Mouse (Mus musculus): Measurements from ENCODE around the gene Map2k6. TPM values are rescaled to one million over a fixed set of nuclear protein-coding genes. Genes with fewer than 3 reads are reported as not detected.

The Map2k6 gene
- polyA plus RNA-seq, 1 experiment: 12.5 TPM

DNA sequence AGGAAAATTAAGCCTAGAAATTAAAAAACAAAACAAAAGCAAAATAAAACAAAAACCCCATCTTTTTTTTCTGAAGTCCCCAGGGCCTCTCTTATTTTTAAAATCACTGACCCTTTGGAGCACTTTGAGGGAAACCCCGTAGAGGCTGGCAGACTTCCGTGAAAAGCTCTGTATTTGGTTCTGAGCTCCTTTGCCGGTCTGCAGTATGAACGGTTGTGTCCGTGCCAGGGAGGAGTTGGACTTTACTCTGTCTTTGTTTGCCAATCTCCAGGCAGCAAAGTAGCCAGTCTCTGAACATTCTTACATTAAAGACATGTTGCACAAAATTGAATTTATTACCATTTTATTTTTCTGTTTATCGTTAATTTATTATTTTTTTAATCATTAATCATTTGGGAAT lies 45.7 kb downstream of the Map2k6 start:
- Histone ChIP-seq H3K27me3 (ENCODE audit: control insufficient read depth, insufficient read depth, low read length) (no peaks in the 10 kb centered on the region), H3K27ac (ENCODE audit: insufficient read depth, low read length) (no peak overlapping the region), H3K4me3 (replicated peaks; ENCODE audit: insufficient read depth, low read depth, low read length) (no peak overlapping the region), H3K4me1 (ENCODE audit: control insufficient read depth, insufficient read depth, low read length) (peaks cover 7% of the 10 kb centered on the region; the same call in 1 of the 2 replicates)
- DNase-seq: no peak
- 27% methylated on average over 6 of the region's 6 CpGs for WGBS
- TF ChIP-seq CTCF (IDR thresholded peaks at IDR 0.05; ENCODE audit: borderline replicate concordance, insufficient read depth, low read depth, low read length) (no peak), POLR2A (IDR thresholded peaks at IDR 0.05; ENCODE audit: borderline replicate concordance, insufficient read depth, low read length) (no peak)

DNA sequence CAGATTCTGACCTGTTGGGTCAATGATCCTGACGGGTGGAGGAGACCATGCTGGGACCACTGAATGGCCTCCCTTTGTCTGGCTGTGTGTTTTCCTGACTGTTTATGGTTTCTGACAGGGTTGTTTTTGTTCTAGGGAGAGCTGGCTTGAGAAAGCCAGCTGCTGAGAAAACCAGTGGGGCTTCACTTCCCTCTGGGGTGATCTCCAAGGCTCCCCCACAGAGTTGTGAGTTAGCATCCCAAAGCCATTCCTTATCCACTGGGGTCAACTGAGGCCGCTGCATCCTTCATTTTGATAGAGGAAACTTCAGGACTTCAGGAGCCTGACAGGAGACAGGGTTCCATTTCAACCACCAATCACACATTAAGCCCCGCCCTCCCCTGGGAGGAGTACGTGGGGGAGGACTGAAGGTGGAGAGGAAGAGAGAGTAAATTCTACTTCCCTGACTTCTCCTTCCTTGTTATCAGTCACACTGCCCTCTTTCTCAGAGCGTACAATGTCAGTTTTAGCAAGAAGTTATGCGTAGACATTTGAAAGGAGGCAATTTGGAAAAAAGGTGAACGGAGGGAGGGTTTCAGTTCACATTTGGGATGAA lies 49.3 kb downstream of the Map2k6 start:
- no peaks in the 10 kb centered on the region for H3K27me3 ChIP-seq (ENCODE audit: control insufficient read depth, insufficient read depth, low read length)
- peaks cover 7% of the 10 kb centered on the region; the same call in 1 of the 2 replicates for H3K4me1 ChIP-seq (ENCODE audit: control insufficient read depth, insufficient read depth, low read length)
- WGBS: 41% methylated on average over 7 of the region's 7 CpGs
- H3K4me3 ChIP-seq (replicated peaks; ENCODE audit: insufficient read depth, low read depth, low read length): peak overlapping the region; percentile 42
- TF ChIP-seq CTCF (IDR thresholded peaks at IDR 0.05; ENCODE audit: borderline replicate concordance, insufficient read depth, low read depth, low read length): no peak
- TF ChIP-seq POLR2A (IDR thresholded peaks at IDR 0.05; ENCODE audit: borderline replicate concordance, insufficient read depth, low read length): no peak
- peak in 1 of 2 experiments; percentile 33 for DNase-seq
- peak overlapping the region; percentile 60; the same call in 1 of the 2 replicates for H3K27ac ChIP-seq (ENCODE audit: insufficient read depth, low read length)

- no peak for TF ChIP-seq CTCF (IDR thresholded peaks at IDR 0.05; ENCODE audit: borderline replicate concordance, insufficient read depth, low read depth, low read length)
- no peak for TF ChIP-seq POLR2A (IDR thresholded peaks at IDR 0.05; ENCODE audit: borderline replicate concordance, insufficient read depth, low read length)
- H3K27ac ChIP-seq (ENCODE audit: insufficient read depth, low read length): peak overlapping the region; percentile 60; the same call in 1 of the 2 replicates
- WGBS: 7% methylated on average over 12 of the region's 12 CpGs
- peak; percentile 28 to 37 for DNase-seq
- no peaks in the 10 kb centered on the region for H3K27me3 ChIP-seq (ENCODE audit: control insufficient read depth, insufficient read depth, low read length)
- peaks cover 7% of the 10 kb centered on the region; the same call in 1 of the 2 replicates for H3K4me1 ChIP-seq (ENCODE audit: control insufficient read depth, insufficient read depth, low read length)
- peak overlapping the region; percentile 42 for H3K4me3 ChIP-seq (replicated peaks; ENCODE audit: insufficient read depth, low read depth, low read length)
These were observed 49.8 kb downstream of the Map2k6 start for GRCm38 (mm10) chr11:110448726-110449161.

GRCm38 (mm10) chr11:110449183-110449582 lies 50.3 kb downstream of the Map2k6 start:
- Histone ChIP-seq H3K27me3 (ENCODE audit: control insufficient read depth, insufficient read depth, low read length) (no peaks in the 10 kb centered on the region), H3K27ac (ENCODE audit: insufficient read depth, low read length) (no peak overlapping the region), H3K4me1 (ENCODE audit: control insufficient read depth, insufficient read depth, low read length) (peaks cover 7% of the 10 kb centered on the region; the same call in 1 of the 2 replicates), H3K4me3 (replicated peaks; ENCODE audit: insufficient read depth, low read depth, low read length) (peak overlapping the region; percentile 42)
- WGBS: 40% methylated on average over 11 of the region's 11 CpGs
- DNase-seq: no peak
- TF ChIP-seq POLR2A (IDR thresholded peaks at IDR 0.05; ENCODE audit: borderline replicate concordance, insufficient read depth, low read length) (no peak), CTCF (IDR thresholded peaks at IDR 0.05; ENCODE audit: borderline replicate concordance, insufficient read depth, low read depth, low read length) (no peak)

DNA sequence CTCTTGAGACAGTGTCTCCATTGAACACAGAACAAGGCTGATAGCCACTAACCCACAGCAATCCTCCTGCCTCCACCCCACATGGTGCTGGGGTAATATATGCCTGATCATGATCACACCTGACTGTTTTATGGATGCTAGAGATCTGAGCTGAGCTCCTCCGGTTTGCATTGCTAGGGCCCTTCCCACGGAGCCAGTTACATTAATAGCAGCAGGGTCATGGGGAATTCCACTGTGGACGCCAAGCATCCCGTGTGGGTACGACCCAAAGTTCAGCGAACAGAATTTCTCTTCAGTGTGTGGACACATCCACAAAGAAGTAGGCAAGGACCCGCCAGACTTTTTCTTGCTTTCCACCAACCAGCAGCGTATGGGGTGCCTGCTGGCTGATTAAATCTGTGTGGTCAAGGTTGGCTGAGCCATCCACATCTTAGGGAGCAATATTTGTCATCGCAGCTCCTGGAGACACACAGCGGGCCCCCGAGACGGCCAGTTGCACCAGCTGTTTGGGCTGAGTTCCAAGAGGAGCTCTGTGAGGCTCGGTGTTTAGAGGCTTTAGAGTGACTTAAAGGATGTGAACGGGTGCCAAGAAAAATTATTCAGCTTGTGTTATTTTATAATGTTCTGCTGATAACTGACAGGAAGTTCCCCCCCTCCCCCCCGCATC lies 51.3 kb downstream of the Map2k6 start:
- Histone ChIP-seq H3K27ac (ENCODE audit: insufficient read depth, low read length) (no peak overlapping the region), H3K4me3 (replicated peaks; ENCODE audit: insufficient read depth, low read depth, low read length) (no peak overlapping the region), H3K27me3 (ENCODE audit: control insufficient read depth, insufficient read depth, low read length) (no peaks in the 10 kb centered on the region), H3K4me1 (ENCODE audit: control insufficient read depth, insufficient read depth, low read length) (peaks cover 7% of the 10 kb centered on the region; the same call in 1 of the 2 replicates)
- no peak for DNase-seq
- no peak for TF ChIP-seq CTCF (IDR thresholded peaks at IDR 0.05; ENCODE audit: borderline replicate concordance, insufficient read depth, low read depth, low read length)
- TF ChIP-seq POLR2A (IDR thresholded peaks at IDR 0.05; ENCODE audit: borderline replicate concordance, insufficient read depth, low read length): no peak
- 42% methylated on average over 15 of the region's 15 CpGs for whole genome bisulfite sequencing

DNA sequence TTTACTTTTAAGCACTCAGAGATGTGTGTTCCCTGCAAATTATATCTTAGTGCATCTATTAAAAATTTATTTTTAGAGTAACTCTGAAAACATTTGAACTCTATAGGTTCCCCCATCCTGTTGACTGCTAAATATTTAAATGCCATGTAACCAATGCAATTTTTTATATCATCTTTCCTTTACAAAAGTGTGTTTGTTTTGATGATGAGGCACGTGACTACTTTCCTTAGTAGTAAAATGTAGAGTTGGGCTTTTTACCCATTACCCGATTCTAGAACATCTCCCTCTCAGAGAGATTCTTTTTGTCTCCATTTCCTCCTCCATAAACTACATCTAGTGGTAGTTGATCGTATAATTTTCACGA lies 51.8 kb downstream of the Map2k6 start:
- no peak overlapping the region for H3K27ac ChIP-seq (ENCODE audit: insufficient read depth, low read length)
- WGBS: 92% methylated on average over 4 of the region's 4 CpGs
- no peaks in the 10 kb centered on the region for H3K27me3 ChIP-seq (ENCODE audit: control insufficient read depth, insufficient read depth, low read length)
- H3K4me1 ChIP-seq (ENCODE audit: control insufficient read depth, insufficient read depth, low read length): peaks cover 7% of the 10 kb centered on the region; the same call in 1 of the 2 replicates
- no peak for DNase-seq
- H3K4me3 ChIP-seq (replicated peaks; ENCODE audit: insufficient read depth, low read depth, low read length): no peak overlapping the region
- no peak for TF ChIP-seq POLR2A (IDR thresholded peaks at IDR 0.05; ENCODE audit: borderline replicate concordance, insufficient read depth, low read length)
- TF ChIP-seq CTCF (IDR thresholded peaks at IDR 0.05; ENCODE audit: borderline replicate concordance, insufficient read depth, low read depth, low read length): no peak

DNA sequence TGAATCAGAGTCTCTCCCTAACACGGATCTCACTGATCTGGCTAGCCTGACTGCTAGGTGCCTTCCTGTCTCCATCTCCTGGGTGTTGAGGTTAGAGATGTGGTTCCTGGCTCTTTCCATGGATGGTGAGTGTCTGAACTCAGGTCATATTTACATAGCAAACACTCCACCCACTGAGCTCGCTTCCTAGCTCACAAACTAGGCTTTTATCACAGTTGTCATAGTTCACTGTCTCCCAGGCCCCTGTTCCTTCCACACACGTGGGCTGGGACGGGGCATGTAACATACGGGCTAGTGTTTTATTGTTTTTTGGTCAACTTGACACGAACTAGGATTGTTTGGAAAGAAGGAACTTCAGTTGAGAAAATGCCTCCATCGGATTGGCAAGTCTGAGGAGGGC lies 52.7 kb downstream of the Map2k6 start:
- no peak for DNase-seq
- WGBS: 92% methylated on average over 7 of the region's 7 CpGs
- TF ChIP-seq CTCF (IDR thresholded peaks at IDR 0.05; ENCODE audit: borderline replicate concordance, insufficient read depth, low read depth, low read length): no peak
- TF ChIP-seq POLR2A (IDR thresholded peaks at IDR 0.05; ENCODE audit: borderline replicate concordance, insufficient read depth, low read length): no peak
- no peaks in the 10 kb centered on the region for H3K27me3 ChIP-seq (ENCODE audit: control insufficient read depth, insufficient read depth, low read length)
- no peak overlapping the region for H3K27ac ChIP-seq (ENCODE audit: insufficient read depth, low read length)
- no peak overlapping the region for H3K4me3 ChIP-seq (replicated peaks; ENCODE audit: insufficient read depth, low read depth, low read length)
- peaks cover 7% of the 10 kb centered on the region; the same call in 1 of the 2 replicates for H3K4me1 ChIP-seq (ENCODE audit: control insufficient read depth, insufficient read depth, low read length)

All from cerebellum, adult 2 months (tissue).